Mouse (Mus musculus) heart, postnatal 10 days (tissue): ENCODE data around the gene Vwa8. TPM values are rescaled to one million over a fixed set of nuclear protein-coding genes. Genes with fewer than 3 reads are reported as not detected.
A peak's percentile ranks its signal among the peaks of the same experiment; 100 is the strongest.

ENCODE experiments used
- DNase-seq, 2 experiments: peaks; one replicate each; pipeline ENCODE4 v3.0.0; 2021
- intact Hi-C: fragments of 180-260 bp; cut with DNase I; formaldehyde crosslinking; loops from one replicate; pipeline ENCODE4 v1.15.1; 2025
- total RNA-seq, 2 experiments: library from RNA; stranded (reverse); gene quantifications; 2 replicates each; pipeline ENCODE4 v1.2.3; 2021

Vwa8 gene
- total RNA-seq, 2 experiments from 2014 or later: 176 to 191 TPM

DNA sequence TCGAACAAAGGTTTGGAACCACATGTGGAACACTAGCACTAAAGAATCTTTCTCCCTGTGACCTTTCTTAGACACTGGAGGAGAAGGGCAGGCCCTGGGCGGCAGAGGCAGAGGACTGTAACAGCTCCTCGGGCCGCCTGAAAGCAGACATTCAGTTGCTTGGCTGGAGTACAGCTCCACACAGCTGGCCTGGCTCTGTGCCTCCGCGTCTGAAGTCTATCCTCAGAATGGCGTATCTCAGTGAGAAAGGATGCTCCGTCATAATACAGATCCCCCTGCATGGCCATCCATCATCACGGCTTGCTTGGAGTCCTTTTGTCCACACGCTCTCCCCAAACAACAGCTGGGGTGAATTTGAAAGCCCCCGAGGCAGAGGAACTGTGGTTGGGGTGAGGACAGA, 357.4 kb downstream of the Vwa8 start:
- intact Hi-C loops: no loop called here
- peak; percentile 90 for DNase-seq

GRCm38 (mm10) chr14:79208468-79208867, 359.6 kb downstream of the Vwa8 start:
- DNase-seq: no peak
- intact Hi-C loops: no loop called here

- intact Hi-C loops: no loop called here
- DNase-seq: no peak
Measured at GRCm38 (mm10) chr14:79209813-79210212, 361.0 kb downstream of the Vwa8 start.

GRCm38 (mm10) chr14:79212380-79212991, 363.6 kb downstream of the Vwa8 start:
- intact Hi-C loops: no loop called here
- no peak for DNase-seq

GRCm38 (mm10) chr14:79214129-79214528, 365.3 kb downstream of the Vwa8 start:
- intact Hi-C loops: no loop called here
- no peak for DNase-seq

GRCm38 (mm10) chr14:79214660-79215249, 365.9 kb downstream of the Vwa8 start:
- no peak for DNase-seq
- intact Hi-C loops: no loop called here

- no peak for DNase-seq
- intact Hi-C loops: no loop called here
Measured at GRCm38 (mm10) chr14:79216366-79216765, 367.5 kb downstream of the Vwa8 start.

- intact Hi-C loops: no loop called here
- DNase-seq: no peak
Measured at GRCm38 (mm10) chr14:79223431-79224036, 374.7 kb downstream of the Vwa8 start.

DNA sequence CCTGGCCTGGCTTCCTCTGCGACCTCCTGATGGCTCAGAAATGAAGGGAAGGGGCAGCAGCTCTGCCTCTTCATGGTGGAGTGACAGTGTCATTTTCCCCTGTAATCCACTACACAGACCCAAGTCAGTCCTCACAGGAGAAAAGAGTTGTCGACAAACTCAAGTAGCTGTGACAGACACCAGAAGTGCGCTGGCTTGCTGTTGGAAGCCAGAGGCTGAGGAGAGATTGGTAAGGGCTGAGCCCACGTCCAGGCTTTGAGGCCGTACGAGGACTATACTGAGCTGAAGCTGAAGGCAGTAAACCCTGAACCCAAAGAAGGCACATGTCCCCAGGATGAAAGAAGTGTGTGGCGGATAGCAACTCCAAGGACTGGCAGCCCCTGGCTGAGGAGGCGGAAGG, 376.6 kb downstream of the Vwa8 start:
- DNase-seq: peak; percentile 24 to 38
- intact Hi-C loops: no loop called here

GRCm38 (mm10) chr14:79226056-79226455, 377.2 kb downstream of the Vwa8 start:
- intact Hi-C loops: no loop called here
- DNase-seq: peak in 1 of 2 experiments; percentile 16

GRCm38 (mm10) chr14:79226741-79227140, 377.9 kb downstream of the Vwa8 start:
- DNase-seq: no peak
- intact Hi-C loops: no loop called here

DNA sequence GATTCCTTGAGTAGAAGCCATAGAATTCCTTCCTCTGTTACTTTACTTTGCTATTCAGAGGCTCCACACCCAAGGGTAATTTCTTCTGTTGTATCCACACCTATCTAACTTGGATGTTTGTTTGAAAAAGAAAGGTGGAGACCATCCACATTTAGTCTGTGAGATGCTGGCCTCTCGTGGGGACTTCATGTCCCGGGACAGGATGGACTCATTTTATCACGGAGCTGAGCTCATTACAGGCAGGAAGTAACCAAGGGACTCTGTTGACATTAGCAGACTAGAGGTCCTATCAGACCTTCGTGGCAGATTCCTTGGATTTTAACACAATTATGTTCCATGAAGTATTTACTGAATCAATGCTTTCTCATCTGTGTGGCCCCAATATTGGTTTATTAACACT, 379.1 kb downstream of the Vwa8 start:
- intact Hi-C loops: no loop called here
- DNase-seq: no peak

DNA sequence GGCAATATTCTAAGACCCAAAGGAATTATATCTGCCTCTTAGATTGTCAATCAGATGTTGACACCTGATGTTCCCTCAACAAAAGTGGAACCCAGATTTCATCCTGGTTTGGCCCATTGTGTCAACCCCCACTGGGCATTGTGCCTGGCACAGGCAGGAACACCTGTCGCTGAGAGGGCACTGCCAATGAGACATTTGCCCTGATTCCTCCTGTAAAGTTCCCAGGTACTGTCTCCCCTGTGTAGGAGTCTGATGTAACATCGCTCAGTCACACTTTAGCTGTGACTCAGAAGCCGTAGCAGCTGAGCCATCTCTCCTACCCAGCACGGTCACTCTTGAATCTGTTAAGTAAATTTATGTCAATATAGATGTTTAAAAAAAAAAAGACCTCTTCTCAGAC, 382.8 kb downstream of the Vwa8 start:
- intact Hi-C loops: no loop called here
- DNase-seq: no peak

GRCm38 (mm10) chr14:79233697-79234096, 384.8 kb downstream of the Vwa8 start:
- no peak for DNase-seq
- intact Hi-C loops: no loop called here

DNA sequence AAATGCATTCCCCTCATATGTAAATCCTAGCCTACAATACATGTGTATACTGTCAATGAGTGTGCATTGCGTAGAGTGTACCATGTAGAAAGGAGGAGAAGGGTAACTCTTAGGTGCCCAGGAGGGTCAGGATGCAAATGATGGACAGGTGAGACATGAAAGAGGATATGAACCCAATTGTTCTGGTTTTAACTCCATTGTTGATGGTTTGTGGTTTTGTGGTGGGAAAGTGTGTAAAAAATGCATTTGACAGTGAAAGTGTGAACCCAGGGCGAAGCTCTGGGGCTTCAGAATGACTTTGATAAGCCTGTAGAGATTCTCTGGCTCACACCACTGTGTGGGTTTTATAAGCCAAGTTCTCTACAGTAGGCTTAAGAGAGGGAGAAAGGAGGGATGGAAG, 385.7 kb downstream of the Vwa8 start:
- intact Hi-C loops: no loop called here
- DNase-seq: no peak

- no peak for DNase-seq
- intact Hi-C loops: no loop called here
Measured at GRCm38 (mm10) chr14:79235157-79235556, 386.3 kb downstream of the Vwa8 start.

GRCm38 (mm10) chr14:79236261-79236660, 387.4 kb downstream of the Vwa8 start:
- no peak for DNase-seq
- intact Hi-C loops: no loop called here

- DNase-seq: no peak
- intact Hi-C loops: no loop called here
Measured at GRCm38 (mm10) chr14:79239402-79239801, 390.6 kb downstream of the Vwa8 start.

DNA sequence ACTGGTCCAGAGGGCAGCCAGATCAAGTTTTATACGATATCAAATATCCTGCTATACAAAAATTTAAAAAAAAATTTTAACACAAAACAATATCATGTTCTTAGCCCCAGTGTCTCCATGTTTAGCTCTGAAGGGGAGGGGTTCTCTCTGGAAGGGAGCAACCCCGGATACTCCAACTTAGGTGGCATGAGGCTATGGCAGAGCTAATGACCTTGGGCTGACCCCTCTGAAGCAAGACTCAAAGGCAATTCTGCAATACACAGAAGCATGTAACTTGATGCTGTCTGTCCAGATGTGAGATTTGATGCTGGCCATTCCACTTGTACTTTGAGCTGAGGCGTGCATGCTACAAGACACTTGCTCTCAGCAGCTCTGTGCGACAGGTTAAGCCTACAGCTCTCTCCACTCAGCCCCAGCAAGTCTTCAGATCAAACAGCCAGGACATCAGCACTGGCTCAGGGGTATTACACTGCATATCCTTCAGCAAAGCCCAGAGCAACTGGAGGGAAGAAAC, 392.3 kb downstream of the Vwa8 start:
- intact Hi-C loops: no loop called here
- no peak for DNase-seq

DNA sequence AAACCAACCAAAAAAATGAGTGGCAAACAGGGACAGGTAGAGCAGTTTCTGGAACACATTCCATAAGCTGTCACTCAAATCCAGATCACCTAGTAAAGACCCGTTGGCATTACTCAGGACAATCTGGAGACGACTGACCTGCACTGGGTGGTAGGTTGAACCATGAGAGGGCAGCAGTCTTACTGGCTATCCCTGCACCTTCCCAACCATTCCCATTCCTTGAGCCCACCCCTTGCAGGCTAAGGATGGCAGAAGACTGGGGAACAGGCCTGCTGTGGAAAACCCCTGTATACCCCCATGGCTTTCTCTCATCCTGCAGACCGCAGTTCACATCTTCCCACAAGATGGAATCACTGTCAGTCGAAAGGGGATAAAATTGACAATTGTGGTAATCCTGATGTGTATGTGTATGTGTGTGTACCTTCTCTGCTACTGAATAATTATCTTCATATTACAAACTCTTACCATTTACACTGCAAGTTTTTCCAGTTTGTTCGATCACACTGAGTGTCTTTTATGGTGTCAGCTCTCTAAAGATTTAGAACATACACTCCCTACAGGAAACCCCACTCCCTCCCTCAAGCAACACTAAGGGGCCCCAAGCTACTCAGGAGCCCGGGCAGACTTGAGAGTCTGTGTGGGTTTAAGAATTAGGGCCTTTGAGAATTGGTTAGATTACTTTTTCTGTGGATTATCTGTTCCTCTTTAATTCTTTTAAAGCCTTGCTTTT, 393.0 kb downstream of the Vwa8 start:
- DNase-seq: no peak
- intact Hi-C loops: no loop called here

DNA sequence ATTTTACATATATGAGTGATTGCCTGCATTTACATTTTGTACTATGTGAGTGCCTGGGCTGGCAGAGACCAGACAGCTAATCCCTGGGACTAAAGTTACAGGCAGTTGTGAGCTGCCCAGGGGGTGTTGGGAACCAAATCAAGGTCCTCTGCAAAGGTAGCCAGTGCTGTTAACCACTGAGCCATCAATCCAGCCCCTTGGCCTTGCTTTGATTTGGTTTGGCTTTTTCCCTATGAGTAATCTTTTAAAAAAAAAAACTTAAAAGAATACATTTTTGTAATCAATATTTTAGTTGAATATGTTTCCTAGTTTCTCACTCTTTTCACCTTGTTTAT, 393.5 kb downstream of the Vwa8 start:
- intact Hi-C loops: no loop called here
- DNase-seq: no peak
